Mouse (Mus musculus) heart, postnatal 0 days (tissue): ENCODE results near the gene Arid3a. TPM values are rescaled to one million over a fixed set of nuclear protein-coding genes. Genes with fewer than 3 reads are reported as not detected.

ENCODE experiments used
- ATAC-seq: fragments of 200-750 bp; cut with Nextera tagmentation; 2 replicates; pipeline ENCODE4 v1.8.0; 2017; ENCODE audit warnings: low read depth, moderate number of reproducible peaks, moderate library complexity; ENCODE audit not compliant: insufficient read depth
- DNase-seq: peaks from one replicate; pipeline ENCODE4 v3.0.0-alpha.2; 2016; ENCODE audit warnings: low spot score
- H3K27ac ChIP-seq: fragments of 300-500 bp; sonication (generic); 2 replicates; pipeline ENCODE4 v1.5.1; 2014; ENCODE audit warnings: low read depth, mild to moderate bottlenecking
- H3K27me3 ChIP-seq: fragments of 300-500 bp; sonication (generic); 2 replicates; pipeline ENCODE4 v1.6.1; 2014; ENCODE audit warnings: low read length, mixed read lengths; ENCODE audit not compliant: control insufficient read depth, insufficient read depth
- H3K36me3 ChIP-seq: fragments of 300-500 bp; sonication (generic); replicated peaks from 2 replicates; pipeline ENCODE4 v1.6.1; 2014; ENCODE audit warnings: low read length, mixed read lengths; ENCODE audit not compliant: control insufficient read depth, insufficient read depth
- H3K4me1 ChIP-seq: fragments of 300-500 bp; sonication (generic); 2 replicates; pipeline ENCODE4 v1.6.1; 2014; ENCODE audit warnings: antibody characterized with exemption; ENCODE audit not compliant: control insufficient read depth, insufficient read depth
- H3K4me2 ChIP-seq: fragments of 300-500 bp; sonication (generic); 2 replicates; pipeline ENCODE4 v1.6.1; 2014; ENCODE audit warnings: low read depth, mild to moderate bottlenecking, low read length, moderate library complexity
- H3K4me3 ChIP-seq: fragments of 300-500 bp; sonication (generic); 2 replicates; pipeline ENCODE4 v1.5.1; 2014; ENCODE audit warnings: low read depth, low read length
- H3K9ac ChIP-seq: fragments of 300-500 bp; sonication (generic); replicated peaks from 2 replicates; pipeline ENCODE4 v1.6.1; 2014; ENCODE audit warnings: low read depth, low read length, mixed read lengths
- H3K9me3 ChIP-seq: fragments of 300-500 bp; sonication (generic); replicated peaks from 2 replicates; pipeline ENCODE4 v1.6.1; 2016; ENCODE audit warnings: low read length; ENCODE audit not compliant: control insufficient read depth
- CTCF ChIP-seq: IDR thresholded peaks from 2 replicates; pipeline ENCODE4 v1.5.1; 2016; ENCODE audit warnings: antibody characterized with exemption, control low read depth, low read depth
- EP300 ChIP-seq: IDR thresholded peaks from 2 replicates; pipeline ENCODE4 v1.6.1; 2016; ENCODE audit warnings: antibody characterized with exemption, low read depth
- WGBS: fragments of 180-500 bp; shearing (Covaris S2); extraction: QIAGEN DNeasy Blood & Tissue Kit; methylation state at CpG from one replicate; pipeline ENCODE4 v1.1.7; 2014; 5-methylcytosine and 5-hydroxymethylcytosine counted together
- polyA plus RNA-seq: library from polyadenylated mRNA; unstranded; fragments of >200 nt; fragmentation: Nextera tagmentation; extraction: Ambion mirVana; gene quantifications from 2 replicates; pipeline ENCODE4 v1.2.1, GENCODE M21; 2015
- total RNA-seq: library from RNA; depleted of rRNA; stranded (reverse); fragments of >200 nt; gene quantifications from 2 replicates; pipeline ENCODE4 v1.2.3, GENCODE M21; 2014; ENCODE audit warnings: low replicate concordance

Gene Arid3a
- total and polyA plus RNA-seq, 2 experiments from 2014 or later = 0.77 to 5.6 TPM

DNA sequence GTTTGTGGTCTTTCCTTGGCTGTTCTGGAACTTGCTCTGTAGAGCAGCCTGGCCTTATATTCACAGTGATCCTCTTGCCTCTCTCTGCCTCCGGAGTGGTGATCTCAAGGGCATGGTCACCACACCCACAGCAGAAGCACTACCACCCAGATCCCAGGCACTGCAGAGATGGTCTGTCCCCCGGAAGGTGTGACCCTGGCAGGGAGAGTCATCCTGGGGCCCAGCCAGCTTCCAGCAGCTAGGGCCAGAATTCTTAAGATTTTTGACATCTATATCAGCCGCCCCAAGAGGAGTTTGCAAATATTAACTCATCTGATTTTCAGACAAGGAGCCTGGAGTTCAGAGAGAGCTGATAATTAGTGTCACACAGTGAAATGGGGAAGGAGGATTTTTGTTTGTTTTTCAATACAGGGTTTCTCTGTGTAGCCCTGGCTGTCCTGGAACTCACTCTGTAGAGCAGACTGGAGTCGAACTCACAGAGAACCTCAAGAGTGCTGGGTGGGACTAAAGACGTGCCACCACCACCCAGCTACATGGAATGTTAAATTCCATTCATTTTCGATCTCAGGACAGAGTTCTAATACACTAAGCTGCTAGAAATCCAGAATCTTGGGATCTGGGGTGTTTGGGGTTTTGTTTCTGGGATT is 59.5 kb downstream of the Arid3a start:
- peak overlapping the region; percentile 93 for H3K4me2 ChIP-seq
- peak overlapping the region; percentile 69; the same call in 1 of the 2 replicates for H3K9ac ChIP-seq
- H3K4me3 ChIP-seq = peak overlapping the region; percentile 74
- H3K4me1 ChIP-seq = peaks cover 34% of the 10 kb centered on the region
- no peaks in the 10 kb centered on the region for H3K27me3 ChIP-seq
- no peak for ATAC-seq
- no peak for TF ChIP-seq CTCF
- TF ChIP-seq EP300 = no peak
- no peaks in the 10 kb centered on the region for H3K9me3 ChIP-seq
- WGBS = 16% methylated on average over 6 of the region's 6 CpGs
- H3K27ac ChIP-seq = peak overlapping the region; percentile 98
- no peak for DNase-seq
- H3K36me3 ChIP-seq = peaks cover 7% of the 10 kb centered on the region; the same call in 1 of the 2 replicates

DNA sequence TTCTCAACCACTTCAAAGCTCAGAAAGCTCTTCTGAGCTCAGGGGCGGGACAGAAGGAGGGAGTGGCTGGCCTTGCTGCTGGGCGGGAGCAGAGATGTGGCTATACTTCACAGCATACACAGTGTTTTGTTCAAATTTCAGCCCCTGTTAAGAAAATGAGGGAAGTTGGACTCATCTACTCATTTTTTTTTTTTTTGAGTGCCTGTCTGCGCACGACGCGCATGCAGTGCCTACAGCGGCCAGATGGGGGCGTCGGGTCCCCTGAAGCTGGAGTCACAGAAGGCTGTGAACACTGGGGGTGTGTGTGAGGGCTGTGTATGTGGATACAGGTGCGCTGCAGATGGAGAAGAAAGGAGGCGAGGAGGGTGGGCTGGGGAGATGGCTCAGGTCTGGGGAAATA is 60.1 kb downstream of the Arid3a start:
- Histone ChIP-seq H3K4me3 (no peak overlapping the region), H3K4me1 (peaks cover 34% of the 10 kb centered on the region), H3K9ac (no peak overlapping the region), H3K9me3 (no peaks in the 10 kb centered on the region), H3K27me3 (no peaks in the 10 kb centered on the region), H3K36me3 (peaks cover 13% of the 10 kb centered on the region), H3K4me2 (peak overlapping the region; percentile 22; the same call in 1 of the 2 replicates), H3K27ac (peak overlapping the region; percentile 98)
- no peak for ATAC-seq
- peak; percentile 80 for TF ChIP-seq CTCF
- TF ChIP-seq EP300 = no peak
- peak; percentile 84 for DNase-seq
- 7% methylated on average over 11 of the region's 11 CpGs for WGBS

- TF ChIP-seq EP300 (no peak), CTCF (no peak)
- Histone ChIP-seq H3K4me3 (peak overlapping the region; percentile 65), H3K27ac (peak overlapping the region; percentile 90), H3K27me3 (no peaks in the 10 kb centered on the region), H3K4me2 (peak overlapping the region; percentile 73), H3K36me3 (peaks cover 22% of the 10 kb centered on the region), H3K9me3 (no peaks in the 10 kb centered on the region), H3K9ac (peak overlapping the region; percentile 83), H3K4me1 (peaks cover 27% of the 10 kb centered on the region)
- DNase-seq = no peak
- ATAC-seq = no peak
- WGBS = 9% methylated on average over 27 of the region's 27 CpGs
These were observed 61.1 kb downstream of the Arid3a start for GRCm38 (mm10) chr10:79987771-79988505.

DNA sequence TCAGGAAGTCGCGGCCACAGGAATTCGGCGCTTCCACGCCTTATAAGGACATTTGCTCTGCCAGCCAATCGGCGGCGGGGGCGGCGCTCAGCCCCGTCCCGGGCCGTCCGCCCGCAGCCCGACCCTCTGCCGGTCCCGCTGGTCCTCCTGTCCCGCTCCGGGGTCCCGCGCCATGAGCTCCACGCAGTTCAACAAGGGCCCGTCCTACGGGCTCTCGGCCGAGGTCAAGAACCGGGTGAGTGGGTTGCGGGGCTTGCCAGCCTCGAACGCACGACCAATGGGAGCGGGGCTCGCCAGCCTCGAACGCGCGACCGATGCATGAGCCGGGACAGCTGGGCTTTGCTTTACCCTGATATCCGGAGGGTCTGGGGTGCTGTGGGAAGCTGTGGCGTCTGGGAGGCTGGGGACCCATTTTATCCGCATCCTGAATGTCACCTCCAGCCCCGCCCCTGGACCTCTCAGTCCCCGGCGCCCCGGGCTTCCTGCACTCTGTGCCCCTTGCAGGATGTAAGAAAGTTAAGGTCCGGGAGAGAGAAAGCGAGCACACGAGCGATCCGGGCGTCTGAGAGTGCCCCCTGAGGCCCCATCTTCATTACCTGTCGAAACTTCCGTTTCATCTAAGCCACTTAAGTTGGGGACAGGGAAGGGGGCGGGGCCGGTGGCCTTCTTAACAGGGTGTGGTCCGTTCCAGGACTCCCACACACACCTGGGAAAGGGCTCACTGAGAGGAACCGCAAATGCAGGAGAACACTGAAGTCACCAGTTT is 61.8 kb downstream of the Arid3a start, which contains the start of gene Cnn2:
Gene Cnn2, plus strand, starts transcription at position 79 of the 766 bp plus-strand sequence.
- no peak for ATAC-seq
- WGBS = under 1% methylated on average over 59 of the region's 59 CpGs
- DNase-seq = peak; percentile 57
- Histone ChIP-seq H3K4me2 (peak within 1 kb of the TSS; percentile 73), H3K36me3 (peaks cover 30% of the 10 kb centered on the region), H3K9ac (peak within 1 kb of the TSS; percentile 83), H3K4me3 (peak within 1 kb of the TSS; percentile 65), H3K27me3 (no peaks in the 10 kb centered on the region), H3K27ac (peak within 1 kb of the TSS; percentile 90), H3K4me1 (peaks cover 21% of the 10 kb centered on the region), H3K9me3 (no peaks in the 10 kb centered on the region)
- TF ChIP-seq EP300 (no peak), CTCF (no peak)

DNA sequence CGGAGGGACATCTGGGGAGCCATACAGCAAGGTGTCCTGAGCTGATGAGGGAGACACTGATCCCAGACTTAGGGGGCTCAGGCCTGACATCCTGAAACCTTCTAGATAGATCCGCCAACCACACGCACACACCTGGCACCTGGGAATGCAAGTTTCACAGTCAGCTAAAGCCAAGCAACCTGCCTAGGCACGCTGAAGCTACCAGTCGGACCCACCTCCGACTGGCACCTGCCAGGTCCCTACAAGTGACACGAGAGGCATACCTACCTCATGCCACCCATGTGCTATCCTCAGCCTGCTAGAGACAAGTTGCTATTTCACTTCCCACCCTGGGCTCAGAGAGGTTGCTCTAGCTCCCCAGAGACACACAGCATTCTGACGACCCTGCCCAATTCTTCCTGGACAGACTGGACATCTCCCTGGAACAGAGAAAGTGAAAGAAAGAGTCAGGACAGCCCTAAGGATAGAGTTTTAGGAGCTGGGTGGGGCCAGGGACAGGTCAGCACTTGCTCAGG is 62.5 kb downstream of the Arid3a start:
- no peak for DNase-seq
- peaks cover 21% of the 10 kb centered on the region for H3K4me1 ChIP-seq
- H3K9me3 ChIP-seq = no peaks in the 10 kb centered on the region
- no peaks in the 10 kb centered on the region for H3K27me3 ChIP-seq
- peak overlapping the region; percentile 65 for H3K4me3 ChIP-seq
- H3K9ac ChIP-seq = peak overlapping the region; percentile 83
- peak overlapping the region; percentile 90 for H3K27ac ChIP-seq
- TF ChIP-seq EP300 = no peak
- no peak for TF ChIP-seq CTCF
- no peak for ATAC-seq
- H3K36me3 ChIP-seq = peaks cover 36% of the 10 kb centered on the region
- H3K4me2 ChIP-seq = peak overlapping the region; percentile 73
- 20% methylated on average over 8 of the region's 8 CpGs for WGBS
